Mouse (Mus musculus) testis, postnatal 14 days (tissue): ENCODE data around the gene Acad12.

Experiments
- DNase-seq: peaks from one replicate; pipeline ENCODE4 v3.0.0; 2021; ENCODE audit warnings: low spot score

Gene Acad12

DNA sequence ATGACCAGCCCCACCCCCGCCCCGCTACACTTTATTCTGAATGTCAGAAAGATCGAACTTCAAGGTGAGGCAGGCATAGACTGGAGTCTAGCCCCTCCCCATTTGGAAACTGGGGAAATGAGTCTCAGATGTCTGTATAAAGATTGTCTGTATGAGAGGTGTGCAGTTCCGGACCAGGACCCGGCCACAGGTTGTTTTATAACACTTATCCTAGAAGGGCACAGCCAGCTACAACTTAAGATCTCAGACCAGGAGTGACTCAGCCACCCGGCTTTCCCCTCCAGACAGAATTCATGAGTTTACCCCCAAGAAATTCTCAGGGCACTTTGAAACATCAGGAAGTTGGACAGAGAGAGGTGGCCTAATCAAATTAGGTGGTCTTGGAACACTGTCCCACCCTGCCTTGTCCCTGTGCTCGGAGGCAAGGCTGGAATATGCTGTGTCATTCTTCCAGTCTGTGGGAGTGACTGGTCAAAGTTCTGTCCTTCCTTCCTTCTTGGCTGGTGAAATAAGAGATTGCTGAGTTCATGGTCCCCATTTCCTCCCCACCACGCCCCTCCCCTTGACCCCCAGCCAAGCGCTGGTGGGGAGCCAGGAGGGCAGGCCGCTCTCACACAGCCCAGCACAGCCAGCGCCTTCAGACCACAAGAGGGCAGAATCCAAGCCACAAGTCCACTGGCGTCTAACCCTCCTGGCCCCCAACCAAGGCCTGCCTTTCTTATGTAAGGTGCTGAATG is 34.8 kb downstream of the Acad12 start:
- DNase-seq, result peak; percentile 80

DNA sequence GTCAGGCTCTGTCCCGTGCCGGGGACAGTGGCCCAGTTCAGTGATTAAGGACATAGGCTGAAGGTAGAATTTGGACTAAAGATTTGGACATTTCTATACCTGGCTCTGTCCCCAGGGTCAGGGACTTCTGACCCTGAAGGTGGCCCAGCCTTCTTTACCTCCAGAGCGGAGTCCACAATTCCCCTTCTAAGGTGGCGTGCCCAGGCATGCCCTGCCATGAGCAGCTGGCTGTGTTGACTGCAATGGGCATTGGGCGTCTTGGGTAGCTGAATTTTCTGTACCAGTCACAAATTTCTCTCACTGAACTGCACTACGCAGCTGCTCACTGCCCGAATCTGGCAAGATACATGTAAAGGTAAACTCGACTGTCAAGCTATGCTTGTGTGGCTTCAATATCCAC is 36.8 kb downstream of the Acad12 start:
- no peak for DNase-seq

DNA sequence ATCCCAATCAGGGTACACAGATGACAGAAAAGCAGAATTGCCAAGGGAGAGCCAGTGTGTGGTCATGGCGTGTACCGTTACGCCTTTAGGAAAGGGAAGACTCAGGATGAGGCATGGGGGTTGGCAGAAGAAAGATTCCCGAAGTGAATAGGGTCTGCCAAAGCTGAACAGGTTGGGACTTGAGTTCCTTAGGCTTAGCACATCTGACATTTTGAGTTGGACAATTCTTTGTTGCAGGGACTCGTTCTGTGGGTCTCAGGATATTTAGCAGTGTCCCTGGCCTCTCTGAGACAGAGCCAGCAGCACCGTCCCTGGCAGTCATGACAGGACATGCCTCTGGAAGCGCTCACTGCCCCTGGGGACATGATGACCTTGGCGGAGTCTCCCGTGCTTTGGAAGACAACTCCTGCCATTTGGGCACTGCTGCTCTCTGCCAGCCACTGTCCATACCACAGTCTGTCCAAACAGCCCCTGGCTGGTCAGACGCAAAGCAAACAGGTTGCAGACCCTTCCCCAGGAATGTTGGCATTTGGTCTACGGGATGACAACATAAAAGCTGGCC is 41.7 kb downstream of the Acad12 start:
- DNase-seq, result no peak

GRCm38 (mm10) chr5:121575867-121576266 is 42.9 kb downstream of the Acad12 start:
- DNase-seq, result no peak

GRCm38 (mm10) chr5:121574145-121574544 is 44.6 kb downstream of the Acad12 start:
- DNase-seq, result no peak

DNA sequence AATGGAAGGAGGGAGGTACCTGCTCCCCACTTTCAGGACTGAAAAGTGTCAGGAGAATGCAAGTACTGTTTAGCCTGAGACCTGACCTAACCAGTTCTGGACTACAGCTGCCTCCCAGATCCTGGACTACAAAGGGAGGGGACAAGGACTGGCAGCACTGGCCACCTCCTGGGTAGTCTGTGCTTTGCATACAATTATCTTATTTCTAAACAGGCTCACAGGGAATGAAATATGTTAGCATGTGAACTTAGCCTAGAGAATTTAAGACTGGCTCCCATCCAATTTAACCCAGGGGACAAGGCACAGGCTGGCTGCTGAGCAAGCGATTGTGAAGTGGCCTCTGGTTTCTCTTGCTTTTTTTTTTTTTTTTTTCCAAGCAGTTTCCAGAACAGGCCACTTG is 48.0 kb downstream of the Acad12 start:
- DNase-seq, result no peak

GRCm38 (mm10) chr5:121569881-121570420 is 48.8 kb downstream of the Acad12 start:
- no peak for DNase-seq

GRCm38 (mm10) chr5:121566035-121566681 is 52.6 kb downstream of the Acad12 start:
- no peak for DNase-seq

DNA sequence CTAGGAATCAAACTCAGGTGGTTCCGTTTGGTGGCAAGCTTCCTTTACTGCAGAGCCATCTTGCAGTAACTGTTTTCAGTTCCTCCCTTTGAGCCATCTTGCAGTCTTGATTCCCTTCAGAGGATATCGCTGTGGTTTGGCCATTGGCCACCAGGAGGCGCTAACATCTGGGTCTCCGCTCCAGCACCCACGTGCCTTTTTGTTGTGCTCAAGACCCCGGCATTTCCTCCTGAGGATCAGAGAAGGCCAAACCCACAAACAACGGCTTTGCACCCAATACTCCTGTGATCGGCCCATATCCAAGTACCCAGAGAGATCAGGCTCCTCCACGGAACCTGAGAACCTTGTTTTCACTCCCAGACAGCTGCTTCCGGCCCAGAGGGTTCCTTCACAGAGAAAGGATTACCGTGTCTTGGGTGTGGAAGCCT is 54.3 kb downstream of the Acad12 start:
- peak; percentile 80 for DNase-seq

DNA sequence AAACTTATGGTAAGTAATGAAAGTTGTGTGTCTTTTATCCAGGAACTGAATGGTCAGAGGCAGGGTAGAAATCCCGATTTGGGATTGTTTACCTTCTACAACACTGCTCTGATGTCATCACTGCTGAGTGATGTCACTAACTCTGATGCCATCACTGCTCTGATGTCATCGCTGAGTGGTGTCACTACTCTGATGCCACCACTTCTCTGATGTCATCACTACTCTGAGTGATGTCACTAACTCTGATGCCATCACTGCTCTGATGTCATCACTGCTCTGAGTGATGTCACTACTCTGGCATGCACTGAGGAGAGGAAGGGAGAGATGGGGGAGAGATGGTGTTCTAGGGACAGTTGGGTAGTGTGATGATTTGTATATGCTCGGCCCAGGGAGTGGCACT is 56.3 kb downstream of the Acad12 start:
- no peak for DNase-seq

DNA sequence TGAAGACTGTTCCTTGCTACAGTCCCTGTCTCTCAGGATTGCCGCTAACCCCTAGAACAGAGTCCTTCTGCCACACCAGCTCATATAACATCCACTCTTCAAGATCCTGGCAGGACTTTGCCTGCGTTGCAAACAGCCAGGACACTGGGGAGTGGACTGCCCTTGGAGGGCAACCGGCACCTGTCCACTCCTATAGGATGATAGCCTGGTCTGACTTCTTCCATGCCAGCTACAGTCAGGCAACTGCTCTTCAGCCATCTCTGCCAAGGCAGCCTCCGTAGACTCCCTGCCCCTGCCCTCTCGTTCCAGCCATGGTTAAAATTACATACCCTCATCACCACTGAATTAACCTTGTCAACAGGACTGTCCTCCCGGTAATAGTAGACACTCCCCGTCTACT is 69.5 kb downstream of the Acad12 start:
- DNase-seq, result no peak

DNA sequence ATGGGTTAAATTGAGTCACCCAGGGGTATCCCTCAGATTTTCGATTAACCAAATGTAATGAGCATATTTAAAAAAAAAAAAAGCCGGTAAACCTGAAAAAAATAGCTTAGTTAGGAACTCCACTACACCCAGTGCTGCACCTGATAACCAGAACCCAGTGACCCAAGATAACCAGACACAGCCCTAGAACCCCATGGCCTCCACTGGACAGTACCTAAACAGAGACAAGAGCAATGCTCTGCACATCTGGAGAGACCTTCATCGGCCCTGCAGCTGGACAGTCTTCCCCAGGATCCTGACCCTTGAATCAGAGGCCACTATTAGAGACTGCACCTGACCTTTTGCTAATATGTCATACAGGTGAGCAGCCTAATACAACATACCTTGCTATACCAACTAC is 71.7 kb downstream of the Acad12 start:
- no peak for DNase-seq
